Mouse (Mus musculus) mouse trophoblast stem cell (cell line): ENCODE results near the gene Chrm4.

Experiments
- in situ Hi-C, 2 experiments: fragments of 300-500 bp; cut with MseI, MboI; formaldehyde crosslinking; loops; 2 replicates in 1 of 2; 3 replicates in 1 of 2; pipeline ENCODE4 v1.15.1; 2025

The Chrm4 gene

GRCm38 (mm10) chr2:91963443-91963932 is 36.4 kb downstream of the Chrm4 start:
- in situ Hi-C loops = no loop called here

- in situ Hi-C loops = no loop called here
Observed at GRCm38 (mm10) chr2:91964610-91965204, 37.7 kb downstream of the Chrm4 start.

GRCm38 (mm10) chr2:91965417-91965816 is 38.4 kb downstream of the Chrm4 start:
- in situ Hi-C loops = no loop called here

GRCm38 (mm10) chr2:91966367-91966766 is 39.3 kb downstream of the Chrm4 start:
- in situ Hi-C loops = no loop called here

GRCm38 (mm10) chr2:91967962-91968361 is 40.9 kb downstream of the Chrm4 start:
- in situ Hi-C loops = no loop called here

GRCm38 (mm10) chr2:91971231-91972097 is 44.4 kb downstream of the Chrm4 start:
- in situ Hi-C loops = no loop called here

- in situ Hi-C loops = no loop called here
Observed at GRCm38 (mm10) chr2:91972121-91972566, 45.1 kb downstream of the Chrm4 start.

- in situ Hi-C loops = no loop called here
Observed at GRCm38 (mm10) chr2:91973416-91974135, 46.5 kb downstream of the Chrm4 start.

GRCm38 (mm10) chr2:91975581-91976541 is 48.8 kb downstream of the Chrm4 start, which contains the start of gene Dgkz:
Dgkz (minus strand) TSS chr2:91975864.
- in situ Hi-C loops = no loop called here

- in situ Hi-C loops = no loop called here
Observed at GRCm38 (mm10) chr2:91977960-91978359, 50.9 kb downstream of the Chrm4 start.
